Mouse (Mus musculus) right cerebral cortex, postnatal 10 days (tissue): ENCODE results near the gene Prim1.

Source experiments
- DNase-seq, 2 experiments: peaks; one replicate each; pipeline ENCODE4 v3.0.0; 2021; ENCODE audit warnings: low spot score in 2 of 2

The Prim1 gene

GRCm38 (mm10) chr10:128015068-128015934, at the start of gene Prim1:
TSS of gene Prim1 (plus strand) at chr10:128015168.
- peak; percentile 88 to 90 for DNase-seq

- DNase-seq = no peak
Measured at GRCm38 (mm10) chr10:127966506-127966905, 48.5 kb upstream of the Prim1 start.

GRCm38 (mm10) chr10:127969820-127970219, 45.1 kb upstream of the Prim1 start:
- DNase-seq = no peak

- DNase-seq = no peak
Measured at GRCm38 (mm10) chr10:127970359-127970831, 44.6 kb upstream of the Prim1 start.

GRCm38 (mm10) chr10:127971135-127971534, 43.8 kb upstream of the Prim1 start:
- no peak for DNase-seq

GRCm38 (mm10) chr10:127974062-127974461, 40.9 kb upstream of the Prim1 start:
- DNase-seq = no peak

- DNase-seq = no peak
Measured at GRCm38 (mm10) chr10:127975503-127975902, 39.5 kb upstream of the Prim1 start.

GRCm38 (mm10) chr10:127984650-127985049, 30.3 kb upstream of the Prim1 start:
- peak; percentile 40 to 47 for DNase-seq

- DNase-seq = no peak
Measured at GRCm38 (mm10) chr10:127985601-127986000, 29.4 kb upstream of the Prim1 start.

GRCm38 (mm10) chr10:127996690-127997089, 18.3 kb upstream of the Prim1 start:
- DNase-seq = no peak

GRCm38 (mm10) chr10:127998260-127998659, 16.7 kb upstream of the Prim1 start:
- DNase-seq = no peak

GRCm38 (mm10) chr10:128003281-128003801, 11.6 kb upstream of the Prim1 start:
- no peak for DNase-seq

GRCm38 (mm10) chr10:128004918-128005317, 10.1 kb upstream of the Prim1 start:
- no peak for DNase-seq

- DNase-seq = no peak
Measured at GRCm38 (mm10) chr10:128005479-128005878, 9.5 kb upstream of the Prim1 start.

- DNase-seq = no peak
Measured at GRCm38 (mm10) chr10:128007446-128007845, 7.5 kb upstream of the Prim1 start, which contains the start of gene Hsd17b6. TSS of gene Hsd17b6 (minus strand) at chr10:128007611.

- peak; percentile 82 to 86 for DNase-seq
Measured at GRCm38 (mm10) chr10:128008207-128008889, 6.6 kb upstream of the Prim1 start.

- no peak for DNase-seq
Measured at GRCm38 (mm10) chr10:128009735-128010134, 5.2 kb upstream of the Prim1 start.

- no peak for DNase-seq
Measured at GRCm38 (mm10) chr10:128022196-128022595, 7.2 kb downstream of the Prim1 start.

- no peak for DNase-seq
Measured at GRCm38 (mm10) chr10:128023496-128023895, 8.5 kb downstream of the Prim1 start.

- no peak for DNase-seq
Measured at GRCm38 (mm10) chr10:128029931-128030330, 15.0 kb downstream of the Prim1 start.

GRCm38 (mm10) chr10:128030860-128031259, 15.9 kb downstream of the Prim1 start:
- no peak for DNase-seq

GRCm38 (mm10) chr10:128036746-128037425, 21.9 kb downstream of the Prim1 start:
- peak; percentile 40 to 61 for DNase-seq
